Mouse (Mus musculus) stomach, embryonic 14.5 days (tissue): ENCODE results near the gene Tmem54. TPM values are rescaled to one million over a fixed set of nuclear protein-coding genes. Genes with fewer than 3 reads are reported as not detected.
A peak's percentile ranks its signal among the peaks of the same experiment; 100 is the strongest.

Experiments used
- ATAC-seq: fragments of 200-750 bp; cut with Nextera tagmentation; 2 replicates; pipeline ENCODE4 v1.8.0; 2017; ENCODE audit warnings: low read depth, moderate TSS enrichment; ENCODE audit not compliant: insufficient number of reproducible peaks, insufficient read depth, low FRiP score
- H3K27ac ChIP-seq: fragments of 300-500 bp; sonication (generic); 2 replicates; pipeline ENCODE4 v1.5.1; 2014; ENCODE audit warnings: mild to moderate bottlenecking, low read length, moderate library complexity, mixed read lengths
- H3K27me3 ChIP-seq: fragments of 300-500 bp; sonication (generic); 2 replicates; pipeline ENCODE4 v1.6.1; 2014; ENCODE audit warnings: low read length, control low read depth, mixed read lengths; ENCODE audit not compliant: control insufficient read depth, insufficient read depth
- H3K36me3 ChIP-seq: fragments of 300-500 bp; sonication (generic); 2 replicates; pipeline ENCODE4 v1.6.1; 2014; ENCODE audit warnings: mild to moderate bottlenecking, control low read depth, low read length, moderate library complexity, mixed read lengths; ENCODE audit not compliant: control insufficient read depth, insufficient read depth
- H3K4me1 ChIP-seq: fragments of 300-500 bp; sonication (generic); 2 replicates; pipeline ENCODE4 v1.6.1; 2014; ENCODE audit warnings: low read length, control low read depth, mixed read lengths; ENCODE audit not compliant: control insufficient read depth, insufficient read depth
- H3K4me2 ChIP-seq: fragments of 300-500 bp; sonication (generic); replicated peaks from 2 replicates; pipeline ENCODE4 v1.6.1; 2014; ENCODE audit warnings: low read depth, low read length, control low read depth
- H3K4me3 ChIP-seq: fragments of 300-500 bp; sonication (generic); 2 replicates; pipeline ENCODE4 v1.5.1; 2014; ENCODE audit warnings: low read depth, low read length, control low read depth
- H3K9ac ChIP-seq: fragments of 300-500 bp; sonication (generic); replicated peaks from 2 replicates; pipeline ENCODE4 v1.6.1; 2014; ENCODE audit warnings: low read depth, mild to moderate bottlenecking, control low read depth, low read length, moderate library complexity, mixed read lengths
- H3K9me3 ChIP-seq: fragments of 300-500 bp; sonication (generic); 2 replicates; pipeline ENCODE4 v1.6.1; 2016; ENCODE audit warnings: low read depth, low read length, control low read depth; ENCODE audit not compliant: control insufficient read depth
- WGBS: fragments of 180-500 bp; shearing (Covaris S2); extraction: QIAGEN DNeasy Blood & Tissue Kit; methylation state at CpG from one replicate; pipeline ENCODE4 v1.1.7; 2014; 5-methylcytosine and 5-hydroxymethylcytosine counted together
- polyA plus RNA-seq: library from polyadenylated mRNA; unstranded; fragments of >200 nt; fragmentation: Nextera tagmentation; extraction: Ambion mirVana; gene quantifications from 2 replicates; pipeline ENCODE4 v1.2.1, GENCODE M21; 2014

Tmem54 gene
- polyA plus RNA-seq, 1 experiment from 2014 or later, result 20.9 TPM

DNA sequence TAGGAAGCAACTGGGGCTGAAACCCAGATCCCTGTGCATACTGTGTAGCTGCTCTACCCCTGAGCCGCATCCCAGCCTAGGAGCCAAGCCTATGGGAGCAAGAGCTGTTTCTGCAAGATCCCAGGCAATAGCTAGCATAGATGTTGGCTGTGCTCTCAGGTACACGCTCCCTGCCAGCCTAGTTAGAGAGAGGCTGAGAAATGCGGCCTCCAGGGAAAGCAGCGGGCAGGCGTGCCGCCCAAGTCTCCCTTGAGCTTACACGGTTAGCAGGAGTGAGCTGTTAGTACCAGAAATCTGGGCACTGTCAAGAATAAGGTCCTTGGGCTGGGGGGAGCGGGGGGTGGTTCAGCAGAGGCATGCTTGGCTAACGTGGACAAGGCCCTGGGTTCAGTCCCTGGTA is 20.5 kb upstream of the Tmem54 start:
- H3K36me3 ChIP-seq, result peaks cover 14% of the 10 kb centered on the region; the same call in 1 of the 2 replicates
- H3K4me3 ChIP-seq, result no peak overlapping the region
- H3K9ac ChIP-seq, result no peak overlapping the region
- no peaks in the 10 kb centered on the region for H3K4me1 ChIP-seq
- 88% methylated on average over 9 of the region's 9 CpGs for WGBS
- H3K4me2 ChIP-seq, result no peak overlapping the region
- no peak overlapping the region for H3K27ac ChIP-seq
- ATAC-seq, result no peak
- H3K27me3 ChIP-seq, result no peaks in the 10 kb centered on the region
- H3K9me3 ChIP-seq, result no peaks in the 10 kb centered on the region

GRCm38 (mm10) chr4:129086078-129086477 is 19.3 kb upstream of the Tmem54 start:
- ATAC-seq, result no peak
- Histone ChIP-seq H3K9me3 (no peaks in the 10 kb centered on the region), H3K27me3 (no peaks in the 10 kb centered on the region), H3K9ac (no peak overlapping the region), H3K27ac (no peak overlapping the region), H3K36me3 (peaks cover 8% of the 10 kb centered on the region; the same call in 1 of the 2 replicates), H3K4me3 (no peak overlapping the region), H3K4me2 (no peak overlapping the region), H3K4me1 (no peaks in the 10 kb centered on the region)
- WGBS, result 30% methylated on average over 8 of the region's 8 CpGs

GRCm38 (mm10) chr4:129087850-129088249 is 17.5 kb upstream of the Tmem54 start:
- Histone ChIP-seq H3K36me3 (peaks cover 6% of the 10 kb centered on the region; the same call in 1 of the 2 replicates), H3K4me1 (no peaks in the 10 kb centered on the region), H3K9me3 (no peaks in the 10 kb centered on the region), H3K27me3 (no peaks in the 10 kb centered on the region), H3K4me3 (no peak overlapping the region), H3K27ac (no peak overlapping the region), H3K4me2 (no peak overlapping the region), H3K9ac (no peak overlapping the region)
- WGBS, result 45% methylated on average over 5 of the region's 5 CpGs
- no peak for ATAC-seq

DNA sequence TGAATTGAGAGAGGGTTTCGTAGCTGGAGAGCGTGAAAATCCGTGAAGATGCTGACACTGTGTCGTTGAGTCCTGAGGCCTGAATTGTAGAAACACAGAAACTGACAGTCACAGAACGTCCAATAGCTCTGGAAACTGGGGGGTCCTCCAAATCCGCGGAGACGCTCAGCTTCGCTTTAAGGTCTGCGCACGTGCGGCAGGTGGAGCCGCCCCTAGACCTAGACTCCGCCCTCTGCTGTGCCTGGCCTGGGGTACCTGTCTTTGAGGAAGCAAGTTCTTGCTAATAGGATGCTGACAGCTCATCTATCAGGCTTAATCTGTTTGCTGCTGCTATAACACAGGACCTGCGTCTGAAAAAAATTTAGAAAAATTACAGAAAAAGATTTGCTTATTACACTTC is 10.1 kb upstream of the Tmem54 start:
- H3K27ac ChIP-seq, result no peak overlapping the region
- H3K9ac ChIP-seq, result no peak overlapping the region
- no peak for ATAC-seq
- WGBS, result 22% methylated on average over 15 of the region's 15 CpGs
- H3K36me3 ChIP-seq, result no peaks in the 10 kb centered on the region
- no peaks in the 10 kb centered on the region for H3K9me3 ChIP-seq
- no peaks in the 10 kb centered on the region for H3K4me1 ChIP-seq
- H3K4me3 ChIP-seq, result no peak overlapping the region
- H3K4me2 ChIP-seq, result no peak overlapping the region
- no peaks in the 10 kb centered on the region for H3K27me3 ChIP-seq

- H3K9me3 ChIP-seq, result no peaks in the 10 kb centered on the region
- no peaks in the 10 kb centered on the region for H3K27me3 ChIP-seq
- no peak overlapping the region for H3K4me3 ChIP-seq
- no peaks in the 10 kb centered on the region for H3K36me3 ChIP-seq
- no peak for ATAC-seq
- 75% methylated on average over 7 of the region's 7 CpGs for WGBS
- no peaks in the 10 kb centered on the region for H3K4me1 ChIP-seq
- no peak overlapping the region for H3K4me2 ChIP-seq
- H3K9ac ChIP-seq, result no peak overlapping the region
- no peak overlapping the region for H3K27ac ChIP-seq
These were observed 8.3 kb upstream of the Tmem54 start for GRCm38 (mm10) chr4:129097006-129097405.

GRCm38 (mm10) chr4:129102133-129102829 is 3.1 kb upstream of the Tmem54 start:
- H3K9me3 ChIP-seq, result no peaks in the 10 kb centered on the region
- no peaks in the 10 kb centered on the region for H3K4me1 ChIP-seq
- H3K27ac ChIP-seq, result no peak overlapping the region
- no peaks in the 10 kb centered on the region for H3K36me3 ChIP-seq
- no peak overlapping the region for H3K4me2 ChIP-seq
- no peak for ATAC-seq
- H3K27me3 ChIP-seq, result 0 out of 2 replicates have a peak, but pooled peaks cover 7% of the 10 kb centered on the region
- H3K4me3 ChIP-seq, result no peak overlapping the region
- H3K9ac ChIP-seq, result no peak overlapping the region
- WGBS, result 72% methylated on average over 14 of the region's 14 CpGs

- Histone ChIP-seq H3K27me3 (0 out of 2 replicates have a peak, but pooled peaks cover 7% of the 10 kb centered on the region), H3K9ac (0 out of 2 replicates have a peak overlapping the region, but pooled peaks have one; percentile 18), H3K4me1 (no peaks in the 10 kb centered on the region), H3K9me3 (no peaks in the 10 kb centered on the region), H3K4me2 (peak overlapping the region; percentile 46), H3K27ac (no peak overlapping the region), H3K36me3 (no peaks in the 10 kb centered on the region), H3K4me3 (peak overlapping the region; percentile 29)
- no peak for ATAC-seq
- WGBS, result 25% methylated on average over 9 of the region's 9 CpGs
These were observed 725 bp downstream of the Tmem54 start for GRCm38 (mm10) chr4:129106073-129106472.

DNA sequence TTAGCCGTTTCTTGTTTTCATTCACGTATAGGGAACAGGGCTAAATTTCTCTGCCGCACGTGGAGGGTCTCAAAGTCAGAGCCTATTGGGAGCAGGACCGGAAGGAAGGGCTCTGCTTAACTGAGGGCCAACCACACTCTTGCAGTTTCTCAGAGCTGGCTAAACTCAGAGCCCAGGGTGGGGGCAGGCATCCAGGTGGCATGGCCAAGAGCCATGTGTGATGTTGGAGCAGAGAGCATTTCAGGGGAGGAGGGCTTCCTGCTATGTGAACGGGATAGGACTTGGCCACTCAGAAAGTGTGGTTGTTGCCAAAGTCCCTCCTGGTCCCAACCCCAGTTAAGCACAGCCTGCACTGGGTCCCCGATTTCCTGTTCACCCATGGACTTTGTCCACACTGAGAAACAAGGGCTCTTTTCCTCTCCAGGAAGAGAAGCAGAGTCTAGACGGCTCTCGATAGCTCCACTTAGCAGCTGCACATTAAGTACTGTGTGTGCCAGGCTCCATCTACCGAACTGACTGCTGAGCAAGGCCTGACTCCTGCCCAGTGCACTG is 2.1 kb downstream of the Tmem54 start:
- no peak for ATAC-seq
- H3K27ac ChIP-seq, result no peak overlapping the region
- no peak overlapping the region for H3K4me3 ChIP-seq
- H3K4me2 ChIP-seq, result no peak overlapping the region
- 0 out of 2 replicates have a peak, but pooled peaks cover 6% of the 10 kb centered on the region for H3K4me1 ChIP-seq
- no peaks in the 10 kb centered on the region for H3K36me3 ChIP-seq
- H3K27me3 ChIP-seq, result 0 out of 2 replicates have a peak, but pooled peaks cover 7% of the 10 kb centered on the region
- no peak overlapping the region for H3K9ac ChIP-seq
- no peaks in the 10 kb centered on the region for H3K9me3 ChIP-seq
- 61% methylated on average over 10 of the region's 10 CpGs for WGBS
